Mouse (Mus musculus): ENCODE results near the gene Klf7. TPM values are rescaled to one million over a fixed set of nuclear protein-coding genes. Genes with fewer than 3 reads are reported as not detected.

The Klf7 gene
- total RNA-seq, 2 experiments from 2014 or later = 3.0 to 3.7 TPM

DNA sequence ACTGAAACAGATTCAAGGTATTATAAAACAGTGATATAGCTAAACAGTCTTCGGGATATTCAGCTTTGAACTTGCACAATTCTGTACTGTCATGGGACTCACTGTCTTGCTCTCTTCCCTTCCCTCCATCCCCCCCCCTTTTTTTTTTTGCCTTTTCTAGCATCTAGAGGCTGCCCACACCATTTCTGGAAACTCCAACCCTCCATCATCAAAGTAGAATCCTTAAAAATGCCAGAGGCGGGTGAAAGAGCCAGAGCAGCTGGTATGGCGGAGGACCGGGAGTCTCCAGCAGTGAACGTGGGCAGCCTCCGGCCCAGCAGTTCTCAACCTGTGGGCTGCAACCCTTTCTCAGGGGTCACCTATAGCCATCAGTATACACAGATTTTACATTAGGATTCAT is 84.3 kb downstream of the Klf7 start:
- ATAC-seq (replicated peaks; ENCODE audit: low FRiP score, low TSS enrichment, poor library complexity, severe bottlenecking) = no peak

DNA sequence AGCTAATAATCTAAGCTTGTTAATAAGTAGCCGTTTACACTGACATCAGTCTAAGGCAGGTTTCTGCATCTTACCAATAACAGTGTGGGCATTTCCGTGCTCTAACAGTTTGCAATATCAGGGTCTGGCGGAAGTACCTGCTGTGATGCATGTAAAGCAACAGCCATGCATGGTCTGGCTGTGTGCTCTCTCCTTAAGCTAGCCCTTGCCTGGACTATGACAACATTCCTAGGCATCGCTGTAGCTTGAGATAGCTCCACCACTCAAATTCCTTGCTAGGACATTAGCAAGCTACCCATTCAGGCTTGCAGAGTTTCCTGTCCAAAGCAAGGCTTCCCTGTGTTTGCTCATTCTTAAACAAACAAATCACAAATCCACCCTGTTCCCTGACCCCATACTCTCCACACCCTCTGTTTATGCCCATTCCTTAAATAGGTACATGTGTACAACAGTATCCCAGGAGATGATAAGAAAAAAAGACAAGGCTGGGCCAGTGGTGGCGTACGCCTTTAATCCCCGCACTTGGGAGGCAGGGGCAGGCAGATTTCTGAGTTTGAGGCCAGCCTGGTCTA is 85.1 kb downstream of the Klf7 start:
- no peak for ATAC-seq (replicated peaks; ENCODE audit: low FRiP score, low TSS enrichment, poor library complexity, severe bottlenecking)

DNA sequence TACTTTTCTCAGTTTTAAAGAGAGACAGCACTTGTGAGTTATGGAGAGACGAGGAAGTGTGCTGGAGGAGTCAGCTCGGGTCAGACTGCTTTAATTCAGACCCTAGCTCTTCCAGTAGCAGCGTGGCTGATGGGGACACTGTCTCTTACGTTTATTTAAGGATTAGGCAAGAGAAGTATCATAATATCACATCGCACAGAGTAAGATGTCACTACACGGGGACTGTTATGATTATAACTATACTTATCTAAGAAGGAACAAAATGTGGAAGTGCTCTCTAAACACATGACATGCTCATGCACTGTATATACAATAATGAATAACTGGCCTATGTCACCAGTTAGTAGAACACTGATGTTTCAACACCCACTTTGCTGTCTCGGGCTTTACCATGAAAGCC is 86.3 kb downstream of the Klf7 start:
- no peak for ATAC-seq (replicated peaks; ENCODE audit: low FRiP score, low TSS enrichment, poor library complexity, severe bottlenecking)

DNA sequence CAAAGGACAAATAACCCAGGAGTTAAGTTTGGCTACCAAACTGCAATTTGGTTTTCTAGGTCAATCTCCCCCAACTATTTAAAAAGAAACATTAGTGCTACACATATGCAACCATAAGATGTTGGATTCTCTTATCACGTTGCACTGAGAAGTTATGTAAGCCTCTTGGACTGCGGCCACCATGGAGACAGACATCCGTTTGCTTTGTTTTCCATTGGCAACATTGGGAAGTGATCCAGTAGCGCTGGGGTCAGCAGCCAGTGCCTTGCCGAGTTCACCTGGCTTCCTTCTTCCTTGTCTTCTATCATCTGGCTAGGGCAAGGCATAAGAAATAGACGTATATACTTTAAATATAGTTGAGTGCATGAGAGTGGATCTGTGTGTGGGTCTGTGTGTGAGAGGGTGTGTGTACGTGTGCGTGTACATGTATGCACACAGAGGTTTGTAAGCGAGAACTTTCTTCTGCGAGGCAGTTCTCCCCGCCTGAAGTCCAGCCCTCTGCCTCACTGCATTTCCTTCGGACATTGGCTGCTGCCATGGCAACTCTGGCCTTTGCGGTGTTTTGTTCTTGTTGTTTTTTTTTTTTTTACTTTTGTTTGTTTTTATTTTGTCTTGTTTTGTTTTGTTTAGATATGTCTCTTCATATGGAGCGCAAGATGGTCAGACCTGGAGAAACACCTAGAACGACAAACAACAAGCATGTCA is 86.8 kb downstream of the Klf7 start:
- no peak for ATAC-seq (replicated peaks; ENCODE audit: low FRiP score, low TSS enrichment, poor library complexity, severe bottlenecking)

GRCm38 (mm10) chr1:64032502-64033231 is 89.4 kb downstream of the Klf7 start:
- ATAC-seq (replicated peaks; ENCODE audit: low FRiP score, low TSS enrichment, poor library complexity, severe bottlenecking) = no peak

DNA sequence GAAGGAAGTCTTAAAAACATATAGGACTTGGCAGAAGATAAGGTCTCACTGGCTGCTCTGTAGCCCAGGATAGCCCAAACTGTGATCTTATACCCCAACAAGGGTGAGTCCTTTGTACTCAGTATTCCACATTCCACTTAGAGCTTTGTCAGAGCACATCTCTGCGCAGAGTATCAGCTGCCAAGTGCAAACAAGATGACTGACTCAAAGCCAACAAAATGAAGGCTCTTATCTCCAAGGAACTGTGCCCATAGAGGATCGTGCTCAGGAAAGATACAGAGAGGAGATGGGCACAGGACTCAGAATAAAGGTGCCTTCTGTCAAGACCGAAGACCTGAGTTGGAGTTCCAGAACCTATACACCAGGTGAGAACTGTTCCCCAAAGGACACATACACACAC is 100.1 kb downstream of the Klf7 start:
- peak; percentile 68 for ATAC-seq (replicated peaks; ENCODE audit: low FRiP score, low TSS enrichment, poor library complexity, severe bottlenecking)

DNA sequence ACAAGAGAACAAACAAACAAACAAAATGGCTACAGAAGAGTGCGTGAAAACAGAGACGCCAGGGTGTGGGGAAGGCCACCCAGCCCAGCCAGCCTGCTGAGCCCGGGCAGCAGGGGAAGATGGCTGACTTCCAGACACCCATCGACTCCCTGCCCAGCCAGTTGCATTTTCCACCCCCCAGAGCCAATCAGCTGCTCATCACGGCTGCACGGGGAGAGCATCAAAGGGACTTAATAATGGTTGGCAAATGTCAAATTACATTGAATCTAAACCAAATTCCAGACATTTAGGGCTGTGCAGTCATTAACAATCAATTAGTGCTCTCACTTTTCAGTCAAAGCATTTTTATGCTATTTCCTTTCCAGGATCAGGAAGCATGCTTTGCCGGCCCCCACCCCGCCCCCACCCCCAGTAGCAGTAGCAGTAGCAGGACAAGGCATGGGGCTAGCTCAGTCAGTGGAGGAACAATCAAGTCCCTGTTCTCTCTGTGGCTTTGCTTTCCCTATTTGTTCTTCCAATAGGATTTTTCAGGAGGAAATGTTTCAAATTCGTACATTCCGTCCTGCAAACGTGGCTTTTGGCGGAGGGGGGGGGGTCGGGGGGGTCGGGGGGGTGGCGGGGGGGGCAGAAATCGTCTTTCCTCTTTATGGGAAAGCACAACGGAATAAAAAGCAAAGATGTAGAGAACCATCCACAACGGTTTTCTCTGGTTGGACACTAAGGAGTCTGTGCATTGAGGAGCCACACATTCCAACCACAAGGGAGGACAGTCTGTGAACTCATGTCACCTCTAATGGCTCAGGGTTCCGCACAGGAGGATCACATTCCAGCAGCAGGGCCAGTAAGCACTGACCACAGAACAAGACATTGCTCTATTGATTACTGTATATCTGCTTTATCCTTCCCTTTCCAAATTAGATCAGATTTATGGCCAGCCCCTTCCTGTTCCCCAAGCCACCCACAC is 101.1 kb downstream of the Klf7 start:
- 0 out of 2 replicates have a peak, but pooled peaks have one; percentile 31 for ATAC-seq (replicated peaks; ENCODE audit: low FRiP score, low TSS enrichment, poor library complexity, severe bottlenecking)

GRCm38 (mm10) chr1:64019127-64019635 is 102.9 kb downstream of the Klf7 start:
- no peak for ATAC-seq (replicated peaks; ENCODE audit: low FRiP score, low TSS enrichment, poor library complexity, severe bottlenecking)

- ATAC-seq (replicated peaks; ENCODE audit: low FRiP score, low TSS enrichment, poor library complexity, severe bottlenecking) = no peak
Observed at GRCm38 (mm10) chr1:64018466-64019077, 103.5 kb downstream of the Klf7 start.

GRCm38 (mm10) chr1:64014091-64014490 is 108.0 kb downstream of the Klf7 start:
- no peak for ATAC-seq (replicated peaks; ENCODE audit: low FRiP score, low TSS enrichment, poor library complexity, severe bottlenecking)

DNA sequence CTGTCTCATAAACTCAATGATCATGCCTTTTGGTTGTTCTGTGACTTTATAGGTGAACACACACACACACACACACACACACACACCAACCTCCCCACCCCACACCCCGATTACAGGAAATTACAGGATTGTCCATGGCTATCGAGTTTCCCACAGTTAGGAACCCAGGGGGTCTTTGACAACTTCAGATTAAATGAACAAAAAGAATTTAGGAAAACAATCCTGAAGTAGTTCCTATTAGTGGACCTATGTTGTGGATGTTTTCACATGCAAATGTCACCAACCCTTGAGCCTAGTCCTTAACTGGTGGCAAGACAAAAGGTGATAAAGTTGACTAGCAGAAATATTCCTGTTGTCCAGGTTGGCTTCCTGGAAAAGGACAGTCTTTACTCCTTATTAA is 113.1 kb downstream of the Klf7 start:
- ATAC-seq (replicated peaks; ENCODE audit: low FRiP score, low TSS enrichment, poor library complexity, severe bottlenecking) = no peak

- no peak for ATAC-seq (replicated peaks; ENCODE audit: low FRiP score, low TSS enrichment, poor library complexity, severe bottlenecking)
Observed at GRCm38 (mm10) chr1:64008031-64008430, 114.1 kb downstream of the Klf7 start.

DNA sequence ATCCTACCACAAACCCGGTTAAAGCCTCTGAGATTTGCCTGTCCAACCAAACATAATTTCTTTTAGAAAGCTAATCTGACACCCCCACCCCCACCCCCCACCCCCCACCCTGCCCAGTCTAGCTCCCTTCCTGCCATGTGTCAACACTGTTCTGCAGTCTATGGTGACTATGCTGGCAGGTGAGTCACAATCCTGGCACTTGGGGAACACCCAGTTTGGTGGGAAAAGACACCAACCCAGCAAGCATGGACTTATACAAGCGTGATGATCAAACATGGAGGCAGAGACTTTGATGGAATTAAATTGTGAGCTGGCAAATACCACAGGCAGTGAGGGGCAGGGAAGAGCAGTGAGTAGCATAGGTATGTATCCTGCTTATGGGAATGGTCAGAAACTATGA is 116.9 kb downstream of the Klf7 start:
- ATAC-seq (replicated peaks; ENCODE audit: low FRiP score, low TSS enrichment, poor library complexity, severe bottlenecking) = no peak

- ATAC-seq (replicated peaks; ENCODE audit: low FRiP score, low TSS enrichment, poor library complexity, severe bottlenecking) = no peak
Observed at GRCm38 (mm10) chr1:64003525-64004291, 118.4 kb downstream of the Klf7 start.

DNA sequence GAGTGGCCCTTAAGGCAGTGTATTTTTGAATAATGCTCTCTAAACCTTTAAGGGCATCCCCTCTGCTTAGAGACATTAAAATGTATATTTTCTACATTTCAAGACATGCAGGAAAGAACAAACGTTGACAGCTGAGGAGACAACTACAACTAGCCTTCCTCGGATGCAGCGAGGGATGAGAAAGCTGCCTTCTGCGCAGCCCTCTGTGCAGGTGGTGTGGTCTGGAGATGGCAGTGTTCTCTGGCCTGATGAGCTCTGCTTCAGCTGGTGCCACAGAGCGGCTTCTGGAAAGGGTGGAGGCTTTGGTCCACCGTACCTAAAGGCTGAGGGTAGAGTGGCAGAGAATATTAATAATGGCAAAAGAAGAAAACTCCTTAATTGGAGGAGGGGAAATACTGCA is 120.0 kb downstream of the Klf7 start:
- ATAC-seq (replicated peaks; ENCODE audit: low FRiP score, low TSS enrichment, poor library complexity, severe bottlenecking) = no peak

DNA sequence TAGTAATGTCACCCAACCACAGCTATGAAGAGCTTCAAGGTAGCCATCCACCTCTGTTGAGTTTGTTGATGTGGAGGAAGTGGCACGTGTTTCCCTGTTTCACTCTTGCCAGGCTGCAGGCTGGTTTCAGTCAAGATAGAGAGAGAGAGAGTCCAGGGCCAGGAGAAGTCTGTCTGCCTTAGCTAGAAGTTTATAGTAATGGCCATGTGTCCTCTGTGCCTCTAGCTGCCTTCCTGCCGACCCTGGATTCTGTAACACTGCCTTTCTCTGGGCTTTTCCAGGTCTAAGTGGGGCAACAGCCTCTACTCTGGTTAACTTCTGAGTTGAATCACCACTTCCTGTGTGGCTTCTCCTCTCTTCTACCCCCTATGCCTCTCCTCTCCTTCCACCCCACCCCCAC is 121.5 kb downstream of the Klf7 start:
- ATAC-seq (replicated peaks; ENCODE audit: low FRiP score, low TSS enrichment, poor library complexity, severe bottlenecking) = no peak

- no peak for ATAC-seq (replicated peaks; ENCODE audit: low FRiP score, low TSS enrichment, poor library complexity, severe bottlenecking)
Observed at GRCm38 (mm10) chr1:63999481-63999880, 122.6 kb downstream of the Klf7 start.

DNA sequence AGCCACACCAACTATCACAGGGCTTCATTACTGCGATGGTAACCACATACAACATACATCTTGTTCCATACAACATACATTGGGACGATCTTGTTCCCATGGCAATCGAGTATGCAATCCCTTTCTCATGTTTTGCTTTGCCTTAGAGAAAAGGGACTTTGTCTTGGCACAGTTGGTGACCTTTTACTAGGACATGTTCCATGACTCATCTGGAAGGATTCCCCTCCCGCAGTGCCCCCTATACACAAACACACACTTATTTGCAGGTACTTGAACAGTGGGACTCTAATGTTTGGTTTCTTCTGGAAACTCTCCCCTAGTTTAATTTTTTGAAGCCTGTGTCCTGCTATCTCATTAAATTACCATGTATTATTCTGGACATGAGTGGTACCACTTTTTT is 123.2 kb downstream of the Klf7 start:
- ATAC-seq (replicated peaks; ENCODE audit: low FRiP score, low TSS enrichment, poor library complexity, severe bottlenecking) = no peak
